Mouse (Mus musculus) adrenal gland, adult 18-20 months (tissue): ENCODE data around the gene Atxn2. TPM values are rescaled to one million over a fixed set of nuclear protein-coding genes. Genes with fewer than 3 reads are reported as not detected.

Experiments
- DNase-seq, 2 experiments: peaks; one replicate each; pipeline ENCODE4 v3.0.0; 2021 to 2022; ENCODE audit warnings: low spot score in 2 of 2
- total RNA-seq, 2 experiments: library from RNA; stranded (reverse); gene quantifications; 1 replicate in 1 of 2; 2 replicates in 1 of 2; pipeline ENCODE4 v1.2.3; 2021

Atxn2 gene
- total RNA-seq, 2 experiments from 2014 or later, result 165 to 216 TPM

DNA sequence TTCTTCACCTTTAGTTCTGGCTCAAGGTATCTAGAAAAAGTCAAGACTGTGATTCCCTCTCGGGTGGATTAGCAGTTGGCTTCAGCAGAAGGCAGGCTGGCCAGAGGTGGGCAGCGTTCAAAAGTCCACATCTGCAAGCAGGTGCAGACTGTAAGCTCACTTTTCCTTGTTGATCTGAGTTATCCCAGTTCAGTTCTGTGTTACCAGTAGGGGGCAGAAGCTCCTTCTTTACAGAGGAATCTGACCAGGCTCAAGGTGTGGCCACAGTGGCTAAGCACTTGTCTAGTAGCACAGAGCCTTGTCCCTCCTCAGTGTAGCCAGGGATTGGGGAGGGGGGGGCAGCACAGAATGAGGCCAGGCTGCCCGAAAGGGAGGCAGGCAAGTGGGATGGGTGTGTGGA lies 103.9 kb downstream of the Atxn2 start:
- DNase-seq, result peak; percentile 31 to 57

DNA sequence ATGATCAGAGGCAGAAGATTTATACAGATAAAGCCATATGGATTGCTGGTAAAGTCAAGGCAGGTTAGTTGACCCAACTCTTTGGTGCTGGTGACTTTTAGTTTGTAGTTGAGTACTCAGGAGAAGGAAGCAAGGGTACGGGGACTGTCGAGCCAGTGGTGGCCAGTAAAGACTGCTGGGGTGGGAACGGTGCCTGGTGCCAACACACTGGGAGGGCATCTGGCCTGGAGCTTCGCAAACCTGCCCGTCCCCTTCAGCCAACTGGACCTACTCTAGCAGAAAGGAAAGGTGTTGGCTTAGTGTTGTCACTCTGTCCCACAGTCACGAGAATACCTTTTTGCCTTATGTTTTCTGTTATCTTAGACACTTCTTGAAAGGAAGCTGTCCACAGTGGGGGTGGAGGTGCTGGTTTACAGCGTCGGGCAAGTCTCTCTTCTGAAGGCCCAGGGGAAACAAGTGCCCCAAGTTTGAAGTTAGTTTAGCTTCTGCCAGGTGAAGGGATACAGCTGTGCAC lies 104.8 kb downstream of the Atxn2 start:
- DNase-seq, result no peak

DNA sequence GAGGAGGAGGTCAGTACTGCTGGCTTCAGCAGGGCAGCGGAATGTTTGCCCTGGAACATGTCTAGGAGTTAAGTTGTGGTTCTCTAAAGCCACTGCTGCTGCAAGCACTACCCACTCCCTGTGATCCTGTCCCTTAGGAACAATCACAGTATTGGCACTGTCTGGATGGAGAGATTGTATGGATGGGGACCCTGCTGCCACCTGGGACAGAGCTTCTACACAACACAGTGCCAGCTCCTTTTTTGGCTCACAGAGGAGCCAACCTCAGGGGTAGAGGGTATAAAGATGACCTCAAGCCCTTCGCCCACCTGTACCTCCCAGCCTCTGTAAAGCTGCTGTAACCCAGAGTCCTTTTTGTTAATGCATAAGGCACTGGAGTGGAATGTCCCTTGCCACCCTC lies 105.5 kb downstream of the Atxn2 start:
- no peak for DNase-seq

DNA sequence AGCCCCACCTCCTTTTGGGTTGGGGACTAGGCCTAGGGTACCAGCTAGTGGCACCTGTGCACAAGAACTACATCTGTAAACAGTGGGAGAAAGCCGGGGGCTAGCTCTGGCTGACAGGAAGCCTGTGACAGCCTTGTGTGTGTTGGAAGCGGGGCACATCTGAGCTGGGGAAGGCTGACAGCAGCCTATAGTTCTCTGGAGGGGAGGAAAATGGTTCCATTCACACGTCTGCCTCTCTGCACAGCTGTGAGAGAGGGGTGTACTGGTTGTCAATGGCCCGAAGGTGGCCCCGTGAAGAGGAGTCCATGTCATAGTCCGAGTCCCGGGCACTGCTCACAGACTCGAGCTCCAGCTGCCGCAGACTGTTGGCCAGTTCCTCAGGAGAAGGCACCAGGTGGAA lies 106.4 kb downstream of the Atxn2 start:
- peak in 1 of 2 experiments; percentile 18 for DNase-seq

DNA sequence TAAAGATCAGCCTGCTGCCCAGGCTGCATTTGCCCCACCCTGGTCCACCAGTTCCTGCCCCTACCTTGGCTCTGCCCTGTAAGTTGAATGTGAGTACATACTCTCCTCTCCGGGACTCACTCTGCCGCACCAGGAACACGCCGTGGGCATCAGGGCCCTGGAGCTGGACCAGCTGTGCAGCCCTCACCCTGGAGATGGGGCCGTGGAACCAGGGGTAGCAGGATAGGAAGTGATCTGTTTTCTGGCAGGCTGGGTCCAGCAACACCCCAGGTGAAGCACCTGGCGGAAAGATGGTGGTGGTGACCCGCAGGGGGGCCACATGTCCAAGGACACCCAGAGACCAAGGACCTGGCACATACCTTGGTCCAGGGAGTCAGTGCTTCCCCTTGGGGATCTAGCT lies 107.3 kb downstream of the Atxn2 start:
- peak in 1 of 2 experiments; percentile 19 for DNase-seq

DNA sequence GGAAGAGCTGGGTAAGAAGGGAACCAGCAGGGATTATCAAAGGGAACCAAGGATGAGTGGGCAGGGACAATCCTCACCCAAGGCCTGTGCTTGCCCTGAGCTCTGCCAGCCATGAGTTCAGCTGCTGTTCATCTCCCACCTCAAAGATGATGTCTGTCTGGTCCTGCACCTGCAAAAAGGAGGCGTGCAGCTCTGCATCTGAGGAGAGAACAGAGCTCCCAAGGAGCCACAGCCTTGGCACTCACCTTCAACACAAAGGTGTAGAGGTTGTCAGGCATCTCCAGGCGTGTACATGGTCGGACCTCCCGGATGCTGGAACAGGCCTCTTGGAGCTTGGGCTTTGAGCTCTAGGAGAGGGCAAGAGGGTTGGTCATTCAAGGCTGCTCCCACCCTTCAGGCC lies 107.7 kb downstream of the Atxn2 start:
- DNase-seq, result no peak

DNA sequence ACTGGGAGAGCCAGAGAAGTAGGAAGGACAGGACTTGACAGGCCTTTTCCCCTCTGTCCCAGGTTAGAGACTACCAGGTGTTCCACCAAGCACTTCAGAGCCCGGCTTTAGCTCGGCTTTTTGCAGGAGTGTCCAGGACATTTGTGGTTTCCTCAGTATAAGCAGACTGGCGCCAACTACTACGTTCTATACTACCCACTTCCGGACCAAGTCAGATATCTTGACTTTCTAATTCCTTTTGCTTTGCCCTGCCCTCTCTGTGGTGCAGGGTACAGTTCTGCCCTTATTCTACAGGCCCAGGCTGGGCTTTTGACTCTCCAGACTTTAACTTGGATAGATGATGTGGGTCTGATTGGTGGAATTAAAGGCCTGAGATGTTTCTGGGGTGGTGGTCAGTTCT lies 108.4 kb downstream of the Atxn2 start:
- DNase-seq, result no peak

DNA sequence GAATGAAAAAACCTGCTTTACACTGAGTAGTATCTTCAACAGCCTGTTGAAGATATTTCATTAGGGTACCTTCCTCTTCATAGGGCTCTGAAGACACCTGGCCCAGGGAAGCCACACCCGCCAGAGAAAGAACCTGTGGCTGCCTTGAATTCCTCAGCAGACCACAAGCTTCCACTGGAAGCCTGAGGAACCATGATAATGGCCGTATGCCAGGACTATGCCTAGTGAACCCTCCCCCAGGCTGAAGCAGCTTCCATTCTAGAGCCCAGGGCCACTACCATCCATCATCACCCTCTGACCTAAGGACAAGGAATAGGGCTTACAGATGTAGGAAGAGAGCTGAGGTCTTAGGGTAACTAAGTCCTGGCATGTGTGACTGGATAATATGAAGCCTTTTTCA lies 109.0 kb downstream of the Atxn2 start:
- DNase-seq, result peak in 1 of 2 experiments; percentile 22

DNA sequence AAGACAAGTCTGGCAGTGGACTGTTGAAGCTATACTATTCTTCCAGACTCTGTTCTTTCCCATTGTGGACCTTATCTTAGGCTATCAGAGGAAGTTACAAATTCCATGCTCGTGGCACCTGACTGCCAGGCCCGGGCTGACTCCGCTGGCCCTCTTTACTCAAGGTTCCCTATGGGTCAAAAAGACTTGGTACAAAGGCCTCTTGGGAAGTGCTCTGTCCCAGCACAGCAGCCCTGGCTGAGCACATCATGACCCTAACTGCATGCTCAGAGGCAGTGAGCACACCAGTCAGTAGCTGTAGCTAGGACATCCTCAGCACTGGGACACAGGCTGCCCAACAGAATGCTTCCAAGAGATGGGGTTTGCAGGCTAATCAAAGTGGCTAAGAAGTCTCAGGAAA lies 109.5 kb downstream of the Atxn2 start:
- DNase-seq, result no peak

DNA sequence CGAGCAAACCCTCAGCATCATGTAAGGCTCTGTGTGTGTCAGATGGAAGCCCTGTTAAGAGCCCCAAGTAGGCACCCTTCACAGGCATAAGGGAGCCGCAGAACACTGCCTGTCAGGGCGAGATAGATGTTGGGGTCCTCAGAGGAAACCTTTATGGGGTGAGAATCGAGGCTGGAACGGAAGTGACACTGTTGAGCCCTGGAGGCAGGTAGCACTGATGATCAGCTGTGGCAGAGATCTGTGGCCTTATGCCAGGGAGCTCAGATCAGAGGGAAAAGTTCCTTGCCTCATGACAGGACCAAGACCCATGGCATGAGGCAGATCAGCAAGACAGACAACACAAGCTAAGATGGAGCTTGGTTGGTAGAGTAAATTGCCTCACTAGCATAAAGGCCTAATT lies 110.0 kb downstream of the Atxn2 start:
- no peak for DNase-seq

DNA sequence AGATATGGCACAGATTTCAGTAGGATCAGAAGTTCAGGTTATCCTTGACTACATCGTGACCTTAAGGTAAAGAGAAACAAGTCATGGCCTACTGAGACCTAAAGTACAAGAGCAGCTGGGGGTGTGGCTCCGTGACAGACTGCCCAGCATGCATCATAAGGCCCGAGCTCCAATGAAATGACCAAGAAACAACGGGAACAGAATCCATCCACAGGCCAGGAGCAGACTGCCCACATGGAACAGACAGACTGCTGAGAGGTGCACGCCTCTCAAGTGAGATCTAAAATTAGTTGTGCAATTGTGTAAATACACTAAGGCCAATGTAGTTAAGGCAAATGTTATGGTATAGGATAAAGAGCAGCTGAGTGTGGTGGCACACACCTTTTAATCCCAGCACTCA lies 110.4 kb downstream of the Atxn2 start:
- DNase-seq, result no peak

DNA sequence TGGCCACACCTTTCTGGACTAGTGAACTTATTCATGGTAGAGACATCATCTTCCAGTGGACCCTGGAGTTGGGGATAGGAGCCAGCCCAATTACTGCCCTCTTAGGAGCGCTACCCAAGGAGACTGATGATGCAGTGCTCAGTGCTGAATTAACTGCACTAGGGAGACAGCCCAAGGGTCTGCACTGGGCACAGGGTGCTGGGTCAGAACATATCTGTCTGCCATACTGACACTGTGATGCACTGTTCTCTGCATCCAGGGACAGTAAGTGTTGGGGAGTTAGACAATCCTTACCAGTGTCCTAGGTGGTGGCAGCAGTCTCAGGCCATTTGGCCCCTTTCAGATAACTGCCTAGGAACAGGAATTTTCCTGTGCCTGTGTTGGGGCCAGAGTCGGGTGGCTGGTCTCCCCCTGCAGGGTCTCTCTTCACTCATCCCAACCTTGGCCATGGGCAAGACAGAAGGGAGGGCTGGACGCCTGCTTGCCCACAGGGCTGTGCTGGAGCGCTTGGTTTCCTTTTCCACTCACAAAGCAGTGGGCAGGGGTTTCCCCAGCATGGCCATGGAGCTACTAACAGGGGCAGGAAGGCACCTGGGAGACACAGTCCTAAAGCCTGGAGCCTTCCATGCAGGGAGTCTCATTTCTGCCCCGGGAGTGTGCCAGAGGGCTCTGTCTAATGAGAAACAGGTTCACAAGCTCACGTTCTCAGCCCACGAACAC lies 111.8 kb downstream of the Atxn2 start:
- no peak for DNase-seq

DNA sequence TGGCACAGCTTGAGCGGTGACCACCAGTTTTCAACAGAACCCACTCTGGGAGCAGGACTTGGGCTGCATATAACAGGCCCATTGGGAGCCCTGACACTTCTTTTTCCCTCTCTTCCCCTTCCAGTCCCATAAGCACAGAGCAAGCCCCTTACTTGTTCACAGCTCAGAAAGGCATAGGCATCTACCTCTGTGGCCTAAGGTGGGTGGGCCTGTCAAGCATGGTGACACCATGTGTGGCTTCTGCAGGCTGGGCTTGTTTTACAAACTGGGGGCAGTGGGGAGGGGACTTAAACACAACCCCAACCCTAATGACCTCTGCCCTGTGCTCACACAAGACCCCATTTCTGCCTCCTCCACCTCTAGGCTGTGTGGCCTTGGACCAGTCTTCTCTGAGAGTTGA lies 112.5 kb downstream of the Atxn2 start:
- DNase-seq, result no peak

DNA sequence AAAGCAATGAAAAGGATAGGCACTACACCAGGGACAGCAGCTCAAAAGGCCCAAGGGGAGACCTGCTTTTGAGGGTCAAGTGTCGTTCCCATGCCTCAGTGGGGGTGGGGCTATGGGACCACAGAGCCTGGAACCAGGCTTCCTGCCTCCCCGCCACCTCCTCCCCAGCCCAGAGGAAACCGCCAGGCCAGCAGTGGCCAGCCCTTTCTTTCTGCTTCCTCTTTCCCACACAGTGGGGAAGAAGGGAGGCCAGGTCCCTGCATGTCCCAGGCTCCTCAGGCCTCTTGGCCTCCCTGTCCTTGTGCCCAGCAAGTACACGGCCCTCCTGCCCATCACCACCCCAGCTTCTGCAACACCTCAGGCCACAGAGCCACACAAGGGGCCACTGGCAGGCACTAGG lies 113.0 kb downstream of the Atxn2 start:
- DNase-seq, result peak in 1 of 2 experiments; percentile 42

DNA sequence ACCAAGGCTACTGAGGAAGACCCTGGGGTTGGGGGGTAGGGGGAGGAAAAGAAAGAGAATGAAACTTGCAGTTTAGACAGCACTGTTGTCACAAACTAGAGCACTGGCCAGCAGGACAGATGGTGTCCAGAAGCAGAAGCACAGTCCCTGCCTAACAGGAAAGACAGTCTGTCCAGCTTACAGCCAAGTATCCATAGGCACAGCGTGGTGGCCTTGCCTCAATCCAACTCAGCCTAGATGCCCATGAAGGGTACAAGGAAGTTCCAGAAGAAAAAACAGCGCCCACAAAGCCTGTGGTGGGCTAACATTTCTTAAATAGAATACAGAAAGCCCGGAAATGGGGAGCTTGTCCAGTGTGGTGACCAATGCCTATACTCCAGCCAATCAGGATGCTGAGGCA lies 114.5 kb downstream of the Atxn2 start:
- no peak for DNase-seq

DNA sequence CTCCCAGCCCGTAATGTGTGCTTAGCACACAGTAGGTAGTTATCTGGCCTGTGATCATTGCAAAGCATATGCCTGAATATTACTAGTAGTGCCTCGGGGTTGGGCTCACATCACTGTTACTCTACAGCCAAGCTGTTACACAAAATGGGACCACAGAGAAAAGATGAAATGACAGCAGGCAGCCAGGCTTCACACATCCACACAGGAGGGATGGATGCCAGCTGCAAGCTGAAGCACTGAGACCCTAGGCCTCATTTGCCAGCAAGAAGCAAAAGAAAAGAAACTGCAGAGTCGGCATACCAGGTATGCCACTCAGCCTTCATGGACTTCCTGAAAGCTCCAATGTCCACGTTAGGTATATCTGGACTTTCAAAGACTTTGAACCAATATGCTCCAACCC lies 116.7 kb downstream of the Atxn2 start:
- DNase-seq, result no peak

DNA sequence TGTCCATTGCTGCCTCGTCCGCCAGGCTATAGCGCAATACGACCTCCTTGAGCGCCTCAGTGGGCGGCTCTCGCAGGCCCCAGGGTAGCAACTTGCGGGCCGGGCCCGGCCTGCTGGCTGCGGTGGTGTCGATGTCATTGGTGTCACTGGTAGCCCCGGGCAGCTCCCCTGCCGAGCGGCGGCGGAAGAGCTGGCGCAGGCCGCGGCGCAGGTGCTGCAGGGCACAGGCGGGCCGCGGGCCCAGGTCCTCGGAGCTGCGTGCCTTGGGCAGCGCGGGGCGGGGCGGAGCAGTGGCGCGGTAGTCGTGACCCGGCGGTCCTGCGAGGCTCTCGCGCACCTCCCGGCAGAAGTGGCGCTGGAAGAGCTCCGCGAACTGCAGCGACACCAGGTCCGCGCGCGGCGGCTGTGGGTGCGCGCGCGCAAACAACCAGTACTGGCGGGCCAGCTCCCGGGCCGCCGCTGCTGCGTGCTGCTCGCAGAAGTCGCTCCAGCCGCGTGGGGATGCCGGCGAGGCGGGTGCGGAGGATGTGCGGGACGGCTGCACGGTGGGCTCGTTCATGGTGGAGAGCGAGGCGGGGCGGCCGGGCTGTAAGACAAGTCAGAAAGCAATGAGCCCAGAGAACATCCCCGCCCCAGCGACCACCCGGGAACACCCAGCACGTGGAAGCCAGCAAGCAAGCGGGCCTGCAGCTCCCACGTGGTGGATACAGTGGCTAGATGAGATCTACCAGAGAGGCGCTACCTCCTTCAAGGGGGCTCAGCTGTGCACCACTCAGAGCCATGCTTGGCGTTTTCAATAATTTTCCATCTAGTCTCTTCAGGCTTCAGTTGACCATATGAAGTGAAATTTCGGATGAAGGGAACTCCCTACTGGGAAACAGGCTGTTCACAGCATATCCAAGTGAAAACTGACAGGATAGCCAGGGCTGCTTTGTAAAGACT lies 117.6 kb downstream of the Atxn2 start:
- DNase-seq, result no peak

DNA sequence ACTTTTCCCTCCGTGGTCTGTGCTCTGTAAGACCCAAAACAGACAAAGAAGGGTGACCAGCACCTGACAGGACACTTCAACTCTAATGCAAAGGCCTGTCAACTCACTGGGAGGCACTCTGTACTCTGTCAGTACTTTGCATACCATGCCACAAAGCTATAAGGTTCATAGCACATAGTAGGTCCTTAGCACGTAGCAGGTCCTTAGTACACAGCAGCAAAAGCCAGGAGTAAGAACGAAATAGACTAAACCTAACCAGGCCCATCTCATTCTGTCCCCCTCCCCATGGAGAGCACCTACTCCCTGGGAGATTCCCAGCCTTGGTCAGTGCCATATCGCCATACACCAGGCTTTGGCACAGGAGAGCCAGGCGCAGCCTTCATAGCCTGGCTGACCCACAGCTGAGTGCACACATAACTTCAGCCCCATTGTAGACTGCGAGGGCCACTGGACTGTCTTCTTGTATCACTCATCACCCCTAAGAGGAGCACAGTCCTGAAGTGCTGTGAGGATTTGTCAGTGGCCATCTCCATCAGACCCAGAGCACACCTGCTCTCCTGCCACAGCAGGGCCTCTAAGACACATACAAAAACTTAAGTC lies 120.0 kb downstream of the Atxn2 start:
- DNase-seq, result no peak

DNA sequence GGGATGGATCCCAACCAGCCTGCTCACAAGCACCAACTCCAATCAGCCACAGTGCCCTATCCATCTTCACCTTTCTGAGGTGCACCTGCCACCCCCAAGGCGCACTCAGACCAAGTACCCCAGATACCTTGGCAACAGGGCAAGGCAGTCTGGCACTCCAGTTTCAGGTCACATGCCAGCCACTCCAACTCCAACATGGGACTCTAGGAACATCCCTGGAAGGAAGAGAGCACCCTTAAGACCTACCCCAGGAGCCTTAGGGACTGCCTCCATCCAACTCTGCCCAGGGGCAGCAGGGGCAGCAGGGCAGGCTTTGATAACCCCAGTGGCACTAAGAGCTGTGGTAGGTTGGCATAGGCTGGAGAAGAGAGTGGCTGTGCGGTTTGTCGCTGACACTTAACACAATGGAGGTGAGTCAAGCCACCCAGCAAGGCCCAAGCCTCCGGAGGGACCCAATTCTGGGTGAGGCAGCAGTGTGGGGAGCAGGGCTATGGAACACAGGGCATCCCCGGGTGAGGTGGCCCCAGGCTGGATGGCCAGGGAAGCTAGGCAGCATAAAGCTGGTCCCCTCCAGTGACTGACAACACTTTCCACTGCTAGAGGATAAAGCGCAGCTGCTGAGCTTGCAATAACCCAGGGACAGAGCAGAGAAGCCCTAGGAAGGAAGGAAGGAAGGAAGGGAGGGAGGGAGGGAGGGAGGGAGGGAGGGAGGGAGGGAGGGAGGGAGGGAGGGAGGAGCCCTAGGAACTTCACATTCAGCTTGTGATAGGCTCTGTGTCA lies 121.4 kb downstream of the Atxn2 start:
- no peak for DNase-seq

DNA sequence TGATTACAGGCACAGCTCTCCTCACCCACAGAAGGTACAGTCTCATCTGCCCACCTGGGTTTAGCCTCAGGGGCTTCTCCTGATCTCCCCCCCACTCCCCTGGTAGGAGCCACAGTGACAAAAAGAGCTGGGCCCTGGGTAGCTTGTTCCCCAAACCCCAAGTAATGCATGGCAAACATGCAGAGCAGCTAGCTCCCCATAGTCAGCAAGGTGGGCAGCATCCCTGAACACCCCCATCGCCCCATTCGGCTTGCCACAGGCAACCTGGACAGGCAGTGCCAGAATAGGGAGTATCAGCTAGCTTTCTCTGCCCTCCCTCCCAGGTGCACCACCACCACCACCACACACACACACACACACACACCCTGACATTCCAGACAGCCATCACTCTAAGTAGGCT lies 122.0 kb downstream of the Atxn2 start:
- DNase-seq, result peak in 1 of 2 experiments; percentile 20
